Mouse (Mus musculus) thymus, adult 2 months (tissue): ENCODE results near the gene Irgm2.

Source experiments
- CTCF ChIP-seq: fragments of 200-500 bp; IDR thresholded peaks from 2 replicates; pipeline ENCODE4 v1.5.1; 2012; ENCODE audit warnings: mild to moderate bottlenecking, control low read depth, low read length, moderate library complexity, borderline replicate concordance; ENCODE audit not compliant: control insufficient read depth, poor library complexity, insufficient read depth; ENCODE audit errors: extremely low read depth
- POLR2A ChIP-seq: fragments of 200-500 bp; IDR thresholded peaks from 2 replicates; pipeline ENCODE4 v1.6.1; 2012; ENCODE audit warnings: mild to moderate bottlenecking, low read length, control low read depth, moderate library complexity; ENCODE audit not compliant: control insufficient read depth, poor library complexity, insufficient read depth; ENCODE audit errors: extremely low read depth

GRCm38 (mm10) chr11:58224313-58224712, 24.9 kb downstream of the Irgm2 start:
- TF ChIP-seq CTCF (no peak), POLR2A (no peak)
